Mouse (Mus musculus) cerebellum, adult 11 months (tissue): ENCODE results near the gene Ddi2.
A peak's percentile ranks its signal among the peaks of the same experiment; 100 is the strongest.

Experiments
- DNase-seq: peaks from one replicate; pipeline ENCODE4 v3.0.0; 2022

Gene Ddi2

DNA sequence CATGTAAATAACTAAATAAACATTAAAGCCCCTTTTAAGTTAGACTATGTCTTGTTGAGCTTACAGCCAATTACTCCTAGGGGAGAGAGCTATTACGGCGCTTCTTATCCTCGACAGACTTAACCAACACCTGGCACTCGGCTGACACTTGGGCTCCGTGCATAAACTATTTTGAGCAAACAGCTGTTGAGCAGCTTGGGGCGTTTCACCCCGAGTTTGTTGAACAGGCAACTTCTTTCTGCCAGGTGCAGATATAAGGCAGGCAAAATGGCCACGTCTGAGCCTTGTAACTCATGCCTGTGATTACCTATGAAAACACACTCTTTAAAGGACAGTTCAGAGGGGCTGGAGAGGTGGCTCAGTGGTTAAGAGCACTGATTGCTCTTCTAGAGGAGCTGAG lies 14.8 kb upstream of the Ddi2 start:
- no peak for DNase-seq

DNA sequence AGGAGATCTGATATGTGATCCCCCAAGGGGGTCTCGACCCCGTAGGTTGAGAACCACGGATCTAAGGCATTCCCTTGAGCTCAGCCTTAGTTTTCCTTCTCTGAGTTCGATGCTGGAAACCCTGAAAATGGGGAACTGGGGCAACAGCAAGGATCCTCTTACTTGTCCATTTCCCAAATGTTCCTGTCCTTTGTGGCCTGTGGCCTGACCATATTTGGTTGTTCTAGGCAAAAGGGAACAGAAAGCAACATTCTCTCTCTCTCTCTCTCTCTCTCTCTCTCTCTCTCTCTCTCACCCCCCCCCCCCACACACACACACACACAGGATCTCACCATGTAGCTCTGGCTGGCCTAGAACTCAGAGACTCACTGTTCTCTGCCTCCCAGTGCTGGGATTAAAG lies 13.6 kb upstream of the Ddi2 start:
- no peak for DNase-seq

GRCm38 (mm10) chr4:141735206-141735560 lies 12.0 kb upstream of the Ddi2 start:
- no peak for DNase-seq

DNA sequence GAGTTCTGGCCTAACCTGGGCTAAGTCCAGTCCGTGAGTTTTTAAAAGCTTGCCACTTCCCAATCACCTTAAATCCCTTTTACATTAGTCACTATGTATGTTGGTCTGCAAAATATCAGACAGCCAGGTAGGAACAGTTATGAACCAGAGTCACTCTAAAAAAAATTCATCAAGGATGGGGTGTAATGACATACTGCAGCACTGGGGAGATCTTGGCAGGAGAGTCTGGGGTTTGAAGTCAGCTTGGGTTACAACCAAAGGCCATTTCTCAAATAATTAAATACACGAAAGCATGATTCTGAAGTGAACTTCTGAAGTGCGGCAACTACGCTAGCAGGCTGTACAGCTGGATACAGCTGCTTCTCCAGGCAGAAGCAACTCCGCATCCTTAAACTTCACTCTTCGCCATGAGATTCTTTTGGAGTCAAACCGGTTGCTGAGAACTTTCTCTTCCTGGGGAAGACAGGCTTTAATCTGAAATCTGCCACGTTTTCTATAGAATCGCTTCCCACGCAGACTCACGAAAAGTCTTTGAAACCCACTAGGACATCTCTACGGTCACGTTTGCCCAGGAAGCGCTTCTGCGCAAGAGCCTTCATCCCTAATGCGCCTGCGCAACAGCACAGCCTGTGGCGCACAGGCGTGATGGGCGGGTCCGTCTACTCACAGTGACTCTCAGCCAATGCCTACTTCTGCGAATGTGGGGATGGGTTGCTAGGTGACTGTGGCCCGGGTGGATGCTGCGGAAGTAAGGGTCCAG lies 11.4 kb upstream of the Ddi2 start:
- peak; percentile 89 for DNase-seq

DNA sequence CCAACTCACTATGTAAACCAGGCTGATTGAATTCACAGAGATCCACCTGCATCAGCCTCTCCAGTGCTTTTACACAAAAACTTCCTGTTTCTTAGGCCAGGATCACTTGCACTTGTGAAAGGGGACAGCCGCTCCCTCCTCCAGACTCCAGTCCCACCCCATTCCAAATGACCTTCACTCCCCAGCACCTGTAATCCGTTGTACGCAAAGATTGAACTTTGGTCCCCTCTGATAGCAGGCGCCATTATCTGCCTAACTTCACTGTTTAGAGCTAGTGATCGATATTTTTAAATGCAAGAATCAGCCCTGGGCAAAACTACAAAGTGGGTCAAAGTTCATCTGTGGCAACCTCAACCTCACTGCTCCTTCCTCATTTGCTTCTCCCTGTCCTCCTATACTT lies 8.5 kb upstream of the Ddi2 start:
- no peak for DNase-seq

DNA sequence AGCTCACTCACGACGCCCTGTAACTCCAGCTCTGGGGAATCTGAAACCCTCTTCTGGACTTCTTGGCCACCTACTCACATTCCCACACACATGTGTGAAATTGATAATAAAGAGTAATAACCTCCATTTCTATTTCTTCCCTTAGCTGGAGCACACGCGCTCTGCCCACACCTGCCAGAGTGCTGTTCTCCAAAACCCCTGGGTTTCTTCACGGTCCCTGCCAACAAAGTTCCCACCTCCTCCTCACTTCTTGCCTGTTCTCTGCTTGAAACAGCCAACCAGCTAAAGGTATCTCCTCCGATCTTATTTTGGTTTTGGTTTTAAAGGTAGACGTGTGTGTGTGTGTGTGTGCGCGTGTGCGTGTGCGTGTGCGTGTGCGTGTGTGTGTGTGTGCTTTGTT lies 7.2 kb upstream of the Ddi2 start:
- no peak for DNase-seq

- DNase-seq = no peak
Observed at GRCm38 (mm10) chr4:141729266-141729665, 6.0 kb upstream of the Ddi2 start.

DNA sequence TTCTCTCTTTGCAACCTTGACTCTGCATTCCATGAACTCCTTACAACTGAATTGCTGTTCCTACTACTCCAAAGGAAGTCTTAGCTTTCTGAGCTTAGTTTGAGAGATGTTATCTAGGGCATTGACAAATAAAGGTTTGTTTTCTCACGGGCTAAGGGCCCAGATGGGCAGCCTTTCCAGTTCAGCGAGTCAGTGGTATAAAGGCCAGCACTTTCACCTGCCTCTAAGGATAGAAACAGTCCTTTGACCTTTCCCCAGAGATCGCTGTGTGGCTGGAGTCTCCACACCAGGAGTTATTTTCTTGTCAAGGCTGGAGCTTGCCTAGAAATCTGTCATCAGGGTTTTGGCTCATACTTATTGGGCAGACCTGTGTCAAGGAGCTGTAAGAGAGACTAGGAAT lies 2.5 kb upstream of the Ddi2 start:
- DNase-seq = no peak

DNA sequence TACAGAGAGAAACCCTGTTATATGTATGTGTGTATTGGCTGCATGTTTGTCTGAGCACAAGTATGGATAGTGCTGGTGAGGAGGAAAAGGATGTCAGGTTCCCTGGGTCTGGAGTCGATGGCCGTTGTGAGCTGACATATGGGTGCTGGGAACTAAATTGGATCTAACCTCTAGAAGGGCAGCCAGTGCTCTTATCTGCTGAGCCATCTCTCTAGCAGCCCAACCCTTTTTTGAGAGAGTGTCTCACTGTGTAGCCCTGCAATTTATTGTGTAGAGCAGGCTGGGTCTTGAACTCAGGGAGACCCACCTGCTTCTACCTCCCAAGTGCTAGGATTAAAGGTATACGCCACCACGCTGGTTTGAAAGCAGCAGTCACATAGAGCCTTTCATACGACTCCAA lies 2.1 kb upstream of the Ddi2 start:
- no peak for DNase-seq

DNA sequence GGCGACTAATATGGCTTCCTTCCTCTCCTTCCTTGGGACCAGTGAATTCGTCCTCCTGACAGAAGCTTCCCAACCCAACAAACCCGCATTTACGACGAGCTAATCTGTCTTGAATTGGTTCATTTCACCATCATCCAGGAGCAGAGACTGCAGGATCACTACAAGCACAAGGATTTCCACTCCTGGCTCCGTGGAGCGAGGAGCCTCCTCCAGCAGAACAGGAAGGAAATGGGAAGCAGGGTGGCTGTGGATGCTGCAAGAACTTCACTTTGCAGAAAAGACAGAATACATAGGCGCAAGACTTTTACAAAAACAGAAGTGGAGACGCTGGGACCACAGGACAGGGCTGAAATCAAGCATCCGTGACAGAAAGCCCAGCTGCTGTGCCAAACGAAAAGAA lies 1.4 kb upstream of the Ddi2 start:
- DNase-seq = no peak

DNA sequence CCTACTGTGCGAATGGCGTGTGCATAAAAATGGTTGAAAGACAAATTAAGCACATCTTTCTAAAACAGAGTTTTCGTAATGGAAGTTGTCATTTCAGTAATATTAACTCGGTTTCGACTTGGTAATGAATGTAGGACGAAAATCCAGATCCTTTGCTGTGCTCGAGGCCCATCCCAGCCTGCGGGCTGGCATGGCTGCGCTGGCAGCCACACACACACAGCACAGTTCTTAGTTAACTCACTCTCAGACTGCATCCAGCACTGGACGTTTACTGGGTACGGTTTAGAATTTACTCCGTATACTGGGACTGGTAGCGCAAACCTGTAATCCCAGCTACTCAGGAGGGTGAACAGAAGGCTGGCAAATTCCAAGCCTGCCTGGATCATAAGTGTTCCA lies 452 bp upstream of the Ddi2 start:
- no peak for DNase-seq

DNA sequence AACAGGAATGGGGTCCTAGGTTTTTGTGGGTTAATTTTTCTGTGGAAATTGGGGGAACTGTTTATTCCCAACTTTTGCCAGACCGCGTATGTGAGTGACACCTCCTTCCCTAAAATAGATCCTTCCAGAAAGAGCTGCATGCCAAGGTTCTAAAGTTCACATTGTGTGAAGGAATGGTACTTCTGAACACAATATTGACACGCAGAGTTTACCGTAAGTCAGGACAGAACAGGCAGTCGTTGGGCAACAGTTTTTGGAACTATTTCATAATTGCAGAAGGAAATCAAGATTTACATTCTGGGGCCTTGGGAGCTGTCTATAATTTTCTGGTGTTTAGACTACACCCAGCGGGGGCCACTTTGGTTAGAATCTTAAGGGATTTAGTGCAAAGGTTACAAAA lies 1.3 kb downstream of the Ddi2 start:
- DNase-seq = no peak

- DNase-seq = no peak
Observed at GRCm38 (mm10) chr4:141720761-141721523, 2.3 kb downstream of the Ddi2 start.

GRCm38 (mm10) chr4:141719304-141719703 lies 3.9 kb downstream of the Ddi2 start:
- DNase-seq = no peak

DNA sequence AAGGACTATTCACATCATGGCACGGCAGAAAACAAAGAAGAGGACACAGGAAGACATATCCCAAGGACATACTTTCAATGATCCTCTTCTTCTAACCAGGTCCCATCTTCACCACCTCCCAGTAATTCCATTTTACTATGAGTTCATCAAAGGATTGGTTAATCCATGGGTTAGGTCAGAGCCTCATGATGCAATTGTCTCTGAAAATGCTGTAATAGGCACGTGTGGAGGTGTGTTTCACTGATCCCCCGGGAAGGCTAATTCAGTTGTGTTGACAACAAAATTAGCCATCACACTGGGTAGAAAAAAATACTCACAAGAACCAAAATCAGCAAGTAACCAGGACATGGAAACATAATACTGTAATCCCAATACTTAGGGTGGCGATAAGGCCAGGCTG lies 5.6 kb downstream of the Ddi2 start:
- DNase-seq = no peak

DNA sequence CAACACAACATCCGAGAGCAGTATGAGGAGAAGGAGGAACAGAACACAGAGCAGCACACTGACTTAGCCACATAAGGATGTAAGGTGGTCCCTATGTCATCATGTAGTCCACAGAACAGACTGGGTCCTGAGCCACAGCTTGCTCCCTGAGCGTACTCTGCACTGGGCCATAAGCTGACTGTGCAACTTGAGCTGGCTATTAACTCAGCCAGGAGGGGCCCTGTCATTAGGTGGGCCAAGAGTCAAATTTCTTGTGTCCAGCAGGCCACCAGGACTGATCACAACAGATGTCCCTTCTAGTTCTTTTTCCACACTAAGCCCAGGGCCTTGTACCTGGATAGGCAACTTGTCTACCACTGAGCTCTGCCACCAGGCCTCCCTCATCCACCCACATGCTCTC lies 8.2 kb downstream of the Ddi2 start:
- no peak for DNase-seq

- no peak for DNase-seq
Observed at GRCm38 (mm10) chr4:141713598-141714142, 9.5 kb downstream of the Ddi2 start.

GRCm38 (mm10) chr4:141711250-141711649 lies 12.0 kb downstream of the Ddi2 start:
- DNase-seq = no peak

DNA sequence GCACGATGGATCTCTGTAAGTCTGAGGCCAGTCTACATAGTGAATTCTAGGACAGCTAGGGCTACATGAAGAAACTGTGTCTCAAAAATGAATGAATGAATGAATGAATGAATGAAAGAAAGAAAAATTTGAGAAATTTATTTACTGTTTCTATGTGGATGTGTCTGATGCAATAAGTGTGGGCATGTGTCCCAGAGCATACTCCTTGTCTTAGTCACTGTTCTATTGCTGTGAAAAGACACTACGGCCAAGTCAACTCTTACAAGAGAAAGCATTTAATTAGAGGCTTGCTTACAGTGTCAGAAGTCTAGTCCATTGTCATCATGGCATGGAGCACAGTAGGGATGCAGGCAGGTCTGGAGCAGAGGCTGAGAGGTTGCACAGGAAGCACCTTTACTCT lies 14.2 kb downstream of the Ddi2 start:
- no peak for DNase-seq

DNA sequence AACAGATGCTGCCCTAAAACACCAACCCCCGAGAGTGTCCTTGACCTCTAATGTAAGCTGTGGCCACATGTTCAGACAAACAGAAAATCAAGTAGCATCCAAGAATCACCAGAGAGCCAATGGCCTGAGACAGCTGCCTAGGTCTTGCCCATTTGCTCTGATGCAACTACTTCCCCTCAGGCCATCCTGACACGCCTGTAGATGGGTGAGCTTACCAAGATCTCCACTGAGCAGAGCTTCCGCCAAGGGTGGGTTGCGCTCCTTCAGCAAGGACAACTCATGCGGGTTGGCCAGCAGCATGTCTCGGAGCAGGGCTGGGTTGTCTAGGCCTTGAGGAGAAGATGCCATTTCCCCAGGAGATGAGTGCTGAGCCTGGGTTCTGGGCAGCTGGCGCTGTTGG lies 15.2 kb downstream of the Ddi2 start:
- no peak for DNase-seq

- no peak for DNase-seq
Observed at GRCm38 (mm10) chr4:141705331-141705730, 17.9 kb downstream of the Ddi2 start.

GRCm38 (mm10) chr4:141704625-141705024 lies 18.6 kb downstream of the Ddi2 start:
- no peak for DNase-seq

DNA sequence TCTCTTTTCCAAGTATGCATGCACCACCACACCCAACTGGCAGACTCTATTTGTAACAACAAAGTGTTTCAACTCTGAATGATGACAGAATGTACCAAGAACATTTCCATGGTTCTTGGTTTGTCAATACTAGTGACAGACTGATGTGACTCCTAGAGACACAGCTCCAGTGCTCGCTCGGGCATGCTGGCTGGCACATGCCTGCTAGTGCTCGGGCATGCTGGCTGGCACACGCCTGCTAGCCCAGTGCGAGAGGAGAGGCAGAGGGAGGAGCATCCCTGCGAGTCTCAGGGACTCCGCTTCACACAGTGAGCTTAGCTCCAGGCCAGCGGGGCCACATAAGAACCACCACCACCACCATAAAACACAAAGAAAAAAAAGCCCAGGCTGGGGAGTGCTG lies 28.5 kb downstream of the Ddi2 start:
- no peak for DNase-seq

DNA sequence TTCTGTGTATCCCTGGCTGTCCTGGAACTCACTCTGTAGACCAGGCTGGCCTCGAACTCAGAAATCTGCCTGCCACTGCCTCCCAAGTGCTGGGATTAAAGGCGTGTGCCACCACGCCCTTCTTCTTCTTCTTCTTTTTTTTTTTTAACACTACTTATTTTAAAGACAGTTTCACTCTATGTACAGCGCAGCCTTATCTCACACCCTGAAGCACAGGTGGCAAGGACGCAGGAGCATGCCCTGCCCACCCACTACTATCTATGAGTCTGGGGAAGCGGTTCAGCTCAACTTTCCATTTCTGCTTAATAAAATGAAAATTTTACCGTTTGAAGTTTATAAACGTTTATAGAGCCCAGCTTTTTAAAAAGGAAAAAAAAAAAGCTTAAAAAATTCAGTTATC lies 34.7 kb downstream of the Ddi2 start:
- no peak for DNase-seq

GRCm38 (mm10) chr4:141686525-141686924 lies 36.7 kb downstream of the Ddi2 start:
- DNase-seq = no peak
